Mouse (Mus musculus): ENCODE results near the gene Vamp4. TPM values are rescaled to one million over a fixed set of nuclear protein-coding genes. Genes with fewer than 3 reads are reported as not detected.

Vamp4 gene
- total and polyA plus RNA-seq, 3 experiments: 19.8 to 68.6 (median 46.7) TPM

GRCm38 (mm10) chr1:162597379-162598102 lies 27.2 kb downstream of the Vamp4 start:
- Histone ChIP-seq H3K9me3 (replicated peaks) (no peaks in the 10 kb centered on the region), H3K4me3 (ENCODE audit: low read depth, low read length) (no peak overlapping the region), H3K27me3 (ENCODE audit: insufficient read depth, low read length) (no peaks in the 10 kb centered on the region), H3K36me3 (replicated peaks) (peaks cover 65% of the 10 kb centered on the region), H3K4me1 (ENCODE audit: insufficient read depth, low read depth, low read length) (no peaks in the 10 kb centered on the region; the same call in 1 of the 2 replicates)
- DNase-seq (ENCODE audit: low spot score): no peak
- ATAC-seq (ENCODE audit: extremely low read depth, insufficient number of reproducible peaks, low FRiP score, poor library complexity, severe bottlenecking): no peak
- TF ChIP-seq POLR2AphosphoS5 (IDR thresholded peaks at IDR 0.05; ENCODE audit: insufficient replicate concordance, low read depth, low read length) (no peak), GATA2 (IDR thresholded peaks at IDR 0.05; ENCODE audit: borderline replicate concordance, low read depth, low read length) (no peak), CTCF (IDR thresholded peaks at IDR 0.05; ENCODE audit: low read depth, low read length) (no peak), TAL1 (conservative IDR thresholded peaks at IDR 0.05; ENCODE audit: low read depth, low read length) (no peak), GATA1 (IDR thresholded peaks at IDR 0.05; ENCODE audit: borderline replicate concordance, low read length) (no peak)

GRCm38 (mm10) chr1:162599617-162600016 lies 29.3 kb downstream of the Vamp4 start:
- Histone ChIP-seq H3K4me1 (ENCODE audit: insufficient read depth, low read depth, low read length) (no peaks in the 10 kb centered on the region; the same call in 1 of the 2 replicates), H3K4me3 (ENCODE audit: low read depth, low read length) (no peak overlapping the region), H3K36me3 (replicated peaks) (peaks cover 58% of the 10 kb centered on the region), H3K27me3 (ENCODE audit: insufficient read depth, low read length) (no peaks in the 10 kb centered on the region), H3K9me3 (replicated peaks) (no peaks in the 10 kb centered on the region)
- no peak for DNase-seq (ENCODE audit: low spot score)
- TF ChIP-seq GATA2 (IDR thresholded peaks at IDR 0.05; ENCODE audit: borderline replicate concordance, low read depth, low read length) (no peak), GATA1 (IDR thresholded peaks at IDR 0.05; ENCODE audit: borderline replicate concordance, low read length) (no peak), TAL1 (conservative IDR thresholded peaks at IDR 0.05; ENCODE audit: low read depth, low read length) (no peak), POLR2AphosphoS5 (IDR thresholded peaks at IDR 0.05; ENCODE audit: insufficient replicate concordance, low read depth, low read length) (no peak), CTCF (IDR thresholded peaks at IDR 0.05; ENCODE audit: low read depth, low read length) (no peak)
- no peak for ATAC-seq (ENCODE audit: extremely low read depth, insufficient number of reproducible peaks, low FRiP score, poor library complexity, severe bottlenecking)

GRCm38 (mm10) chr1:162601288-162601687 lies 31.0 kb downstream of the Vamp4 start:
- Histone ChIP-seq H3K27me3 (ENCODE audit: insufficient read depth, low read length) (no peaks in the 10 kb centered on the region), H3K4me1 (ENCODE audit: insufficient read depth, low read depth, low read length) (no peaks in the 10 kb centered on the region; the same call in 1 of the 2 replicates), H3K4me3 (ENCODE audit: low read depth, low read length) (no peak overlapping the region), H3K9me3 (replicated peaks) (no peaks in the 10 kb centered on the region), H3K36me3 (replicated peaks) (peaks cover 49% of the 10 kb centered on the region)
- ATAC-seq (ENCODE audit: extremely low read depth, insufficient number of reproducible peaks, low FRiP score, poor library complexity, severe bottlenecking) (no peak), DNase-seq (ENCODE audit: low spot score) (no peak)
- no peak for TF ChIP-seq GATA2 (IDR thresholded peaks at IDR 0.05; ENCODE audit: borderline replicate concordance, low read depth, low read length)
- TF ChIP-seq POLR2AphosphoS5 (IDR thresholded peaks at IDR 0.05; ENCODE audit: insufficient replicate concordance, low read depth, low read length): no peak
- TF ChIP-seq TAL1 (conservative IDR thresholded peaks at IDR 0.05; ENCODE audit: low read depth, low read length): no peak
- no peak for TF ChIP-seq CTCF (IDR thresholded peaks at IDR 0.05; ENCODE audit: low read depth, low read length)
- no peak for TF ChIP-seq GATA1 (IDR thresholded peaks at IDR 0.05; ENCODE audit: borderline replicate concordance, low read length)

- ATAC-seq (ENCODE audit: extremely low read depth, insufficient number of reproducible peaks, low FRiP score, poor library complexity, severe bottlenecking): no peak
- Histone ChIP-seq H3K4me1 (ENCODE audit: insufficient read depth, low read depth, low read length) (no peaks in the 10 kb centered on the region), H3K4me3 (ENCODE audit: low read depth, low read length) (no peak overlapping the region), H3K27me3 (ENCODE audit: insufficient read depth, low read length) (peaks cover 18% of the 10 kb centered on the region), H3K9me3 (replicated peaks) (no peaks in the 10 kb centered on the region), H3K36me3 (replicated peaks) (peaks cover 2% of the 10 kb centered on the region)
- TF ChIP-seq POLR2AphosphoS5 (IDR thresholded peaks at IDR 0.05; ENCODE audit: insufficient replicate concordance, low read depth, low read length) (no peak), CTCF (IDR thresholded peaks at IDR 0.05; ENCODE audit: low read depth, low read length) (no peak), GATA1 (IDR thresholded peaks at IDR 0.05; ENCODE audit: borderline replicate concordance, low read length) (no peak), TAL1 (conservative IDR thresholded peaks at IDR 0.05; ENCODE audit: low read depth, low read length) (no peak), GATA2 (IDR thresholded peaks at IDR 0.05; ENCODE audit: borderline replicate concordance, low read depth, low read length) (no peak)
- no peak for DNase-seq (ENCODE audit: low spot score)
Measured at GRCm38 (mm10) chr1:162608127-162608526, 37.8 kb downstream of the Vamp4 start.

- DNase-seq (ENCODE audit: low spot score) (no peak), ATAC-seq (ENCODE audit: extremely low read depth, insufficient number of reproducible peaks, low FRiP score, poor library complexity, severe bottlenecking) (no peak)
- Histone ChIP-seq H3K4me3 (ENCODE audit: low read depth, low read length) (no peak overlapping the region), H3K27me3 (ENCODE audit: insufficient read depth, low read length) (peaks cover 18% of the 10 kb centered on the region), H3K9me3 (replicated peaks) (no peaks in the 10 kb centered on the region), H3K4me1 (ENCODE audit: insufficient read depth, low read depth, low read length) (no peaks in the 10 kb centered on the region), H3K36me3 (replicated peaks) (peaks cover 2% of the 10 kb centered on the region)
- no peak for TF ChIP-seq TAL1 (conservative IDR thresholded peaks at IDR 0.05; ENCODE audit: low read depth, low read length)
- no peak for TF ChIP-seq CTCF (IDR thresholded peaks at IDR 0.05; ENCODE audit: low read depth, low read length)
- no peak for TF ChIP-seq GATA2 (IDR thresholded peaks at IDR 0.05; ENCODE audit: borderline replicate concordance, low read depth, low read length)
- TF ChIP-seq GATA1 (IDR thresholded peaks at IDR 0.05; ENCODE audit: borderline replicate concordance, low read length): no peak
- TF ChIP-seq POLR2AphosphoS5 (IDR thresholded peaks at IDR 0.05; ENCODE audit: insufficient replicate concordance, low read depth, low read length): no peak
Measured at GRCm38 (mm10) chr1:162609633-162610250, 39.4 kb downstream of the Vamp4 start.

- Histone ChIP-seq H3K9me3 (replicated peaks) (no peaks in the 10 kb centered on the region), H3K27me3 (ENCODE audit: insufficient read depth, low read length) (peaks cover 18% of the 10 kb centered on the region), H3K36me3 (replicated peaks) (no peaks in the 10 kb centered on the region), H3K4me3 (ENCODE audit: low read depth, low read length) (no peak overlapping the region), H3K4me1 (ENCODE audit: insufficient read depth, low read depth, low read length) (no peaks in the 10 kb centered on the region)
- no peak for TF ChIP-seq GATA1 (IDR thresholded peaks at IDR 0.05; ENCODE audit: borderline replicate concordance, low read length)
- TF ChIP-seq POLR2AphosphoS5 (IDR thresholded peaks at IDR 0.05; ENCODE audit: insufficient replicate concordance, low read depth, low read length): no peak
- no peak for TF ChIP-seq TAL1 (conservative IDR thresholded peaks at IDR 0.05; ENCODE audit: low read depth, low read length)
- TF ChIP-seq GATA2 (IDR thresholded peaks at IDR 0.05; ENCODE audit: borderline replicate concordance, low read depth, low read length): no peak
- no peak for TF ChIP-seq CTCF (IDR thresholded peaks at IDR 0.05; ENCODE audit: low read depth, low read length)
- DNase-seq (ENCODE audit: low spot score) (no peak), ATAC-seq (ENCODE audit: extremely low read depth, insufficient number of reproducible peaks, low FRiP score, poor library complexity, severe bottlenecking) (no peak)
Measured at GRCm38 (mm10) chr1:162611191-162611590, 40.9 kb downstream of the Vamp4 start.
